Mouse (Mus musculus) adrenal gland (tissue): ENCODE data around the gene Irx6.

Source experiments
- intact Hi-C: fragments of 180-260 bp; cut with DNase I; formaldehyde crosslinking; loops from one replicate; pipeline ENCODE4 v1.15.1; 2025
- long read RNA-seq, 2 experiments: library from polyadenylated mRNA; unstranded; transcript quantifications; one replicate each; pipeline ENCODE4 v2.0.0; 2020; ENCODE audit warnings: borderline replicate concordance in 1 of 2; ENCODE audit not compliant: insufficient replicate concordance in 1 of 2

Gene Irx6
- long read RNA-seq, experiment 1, result 0 reads
- long read RNA-seq, experiment 2, result 0 reads

GRCm38 (mm10) chr8:92674244-92675128 is at the start of gene Irx6:
Gene Irx6 (plus strand): TSS chr8:92674288.
- intact Hi-C loops, result no loop called here

GRCm38 (mm10) chr8:92628711-92629650 is 45.1 kb upstream of the Irx6 start:
- intact Hi-C loops, result no loop called here

GRCm38 (mm10) chr8:92633199-92633598 is 40.9 kb upstream of the Irx6 start:
- intact Hi-C loops, result no loop called here

- intact Hi-C loops, result no loop called here
Measured at GRCm38 (mm10) chr8:92640820-92641219, 33.3 kb upstream of the Irx6 start.

- intact Hi-C loops, result no loop called here
Measured at GRCm38 (mm10) chr8:92646637-92647036, 27.5 kb upstream of the Irx6 start.

GRCm38 (mm10) chr8:92664207-92664606 is 9.9 kb upstream of the Irx6 start:
- intact Hi-C loops, result no loop called here

GRCm38 (mm10) chr8:92670236-92670635 is 3.9 kb upstream of the Irx6 start:
- intact Hi-C loops, result no loop called here

GRCm38 (mm10) chr8:92670656-92671195 is 3.4 kb upstream of the Irx6 start:
- intact Hi-C loops, result no loop called here

GRCm38 (mm10) chr8:92671892-92672291 is 2.2 kb upstream of the Irx6 start:
- intact Hi-C loops, result no loop called here

GRCm38 (mm10) chr8:92673101-92673500 is 987 bp upstream of the Irx6 start:
- intact Hi-C loops, result no loop called here

- intact Hi-C loops, result no loop called here
Measured at GRCm38 (mm10) chr8:92673555-92674243, 389 bp upstream of the Irx6 start.

GRCm38 (mm10) chr8:92678407-92678806 is 4.3 kb downstream of the Irx6 start:
- intact Hi-C loops, result no loop called here

- intact Hi-C loops, result no loop called here
Measured at GRCm38 (mm10) chr8:92697361-92697760, 23.3 kb downstream of the Irx6 start.

- intact Hi-C loops, result no loop called here
Measured at GRCm38 (mm10) chr8:92698411-92698810, 24.3 kb downstream of the Irx6 start.

- intact Hi-C loops, result no loop called here
Measured at GRCm38 (mm10) chr8:92699922-92700540, 25.9 kb downstream of the Irx6 start.

- intact Hi-C loops, result no loop called here
Measured at GRCm38 (mm10) chr8:92703375-92703774, 29.3 kb downstream of the Irx6 start.

GRCm38 (mm10) chr8:92706311-92706710 is 32.2 kb downstream of the Irx6 start:
- intact Hi-C loops, result no loop called here

GRCm38 (mm10) chr8:92713286-92713685 is 39.2 kb downstream of the Irx6 start:
- intact Hi-C loops, result no loop called here

GRCm38 (mm10) chr8:92717418-92717817 is 43.3 kb downstream of the Irx6 start:
- intact Hi-C loops, result no loop called here

GRCm38 (mm10) chr8:92718057-92718456 is 44.0 kb downstream of the Irx6 start:
- intact Hi-C loops, result no loop called here
